Mouse (Mus musculus): ENCODE results near the gene Fam183b. TPM values are rescaled to one million over a fixed set of nuclear protein-coding genes. Genes with fewer than 3 reads are reported as not detected.
"Not testable (repeated sequence)": the region's sequence is repeated elsewhere in the genome, so short reads cannot be mapped to it uniquely, and the experiment has no call there.

Fam183b gene
- polyA plus RNA-seq, 1 experiment from 2014 or later: 10.7 TPM

DNA sequence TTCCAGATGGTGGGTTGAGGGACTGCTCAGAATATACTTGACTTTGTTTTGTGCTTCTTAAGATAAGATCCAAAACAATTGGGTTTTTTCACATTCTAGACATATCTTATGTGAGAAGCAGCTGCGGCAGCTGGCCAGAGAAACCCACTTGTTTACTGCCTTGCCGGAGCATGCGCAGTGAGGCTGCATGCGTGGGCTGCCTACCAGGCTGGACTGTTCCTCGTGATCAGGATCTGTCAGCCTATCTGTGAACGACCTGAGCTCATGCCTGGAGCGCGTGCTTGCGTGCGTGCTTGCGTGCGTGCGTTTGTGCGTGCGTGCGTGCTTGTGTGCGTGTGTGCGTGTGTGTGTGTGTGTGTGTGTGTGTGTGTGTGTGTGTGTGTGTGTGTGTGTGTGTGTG lies 50.7 kb downstream of the Fam183b start:
- H3K36me3 ChIP-seq; H3K27ac ChIP-seq (replicated peaks); H3K9me3 ChIP-seq; H3K27me3 ChIP-seq; H3K9ac ChIP-seq; H3K4me3 ChIP-seq; H3K4me2 ChIP-seq; H3K4me1 ChIP-seq (replicated peaks); ATAC-seq (ENCODE audit: low FRiP score, low read depth): not testable (repeated sequence)
- 70% methylated on average over 18 of the region's 18 CpGs for WGBS

Other genes with a start within 250 kb of the Fam183b start
- gene Olfr328, start 246.3 kb downstream of the Fam183b start, polyA plus RNA-seq (2015; fragmentation: Nextera tagmentation; extraction: Ambion mirVana): 0.14 TPM in 1 of 2 replicates, not detected in the other
- not detected in 2 replicates for gene Olfr224, start 231.4 kb downstream of the Fam183b start, polyA plus RNA-seq (2015; fragmentation: Nextera tagmentation; extraction: Ambion mirVana)
- not detected in 2 replicates for gene Olfr325, start 224.2 kb downstream of the Fam183b start, polyA plus RNA-seq (2015; fragmentation: Nextera tagmentation; extraction: Ambion mirVana)
- gene Olfr324, start 206.8 kb downstream of the Fam183b start, polyA plus RNA-seq (2015; fragmentation: Nextera tagmentation; extraction: Ambion mirVana): 0.06 and 0.09 TPM in 2 replicates
- not detected in 2 replicates for gene 2210407C18Rik, start 185.9 kb downstream of the Fam183b start, polyA plus RNA-seq (2015; fragmentation: Nextera tagmentation; extraction: Ambion mirVana)
- gene Olfr323, start 171.5 kb downstream of the Fam183b start, polyA plus RNA-seq (2015; fragmentation: Nextera tagmentation; extraction: Ambion mirVana): not detected in 2 replicates
- gene Trim58, start 161.5 kb downstream of the Fam183b start, polyA plus RNA-seq (2015; fragmentation: Nextera tagmentation; extraction: Ambion mirVana): 0.10 TPM in 1 of 2 replicates, not detected in the other
- gene Olfr322, start 143.2 kb downstream of the Fam183b start, polyA plus RNA-seq (2015; fragmentation: Nextera tagmentation; extraction: Ambion mirVana): not detected in 2 replicates
- gene Olfr320, start 120.9 kb downstream of the Fam183b start, polyA plus RNA-seq (2015; fragmentation: Nextera tagmentation; extraction: Ambion mirVana): not detected in 2 replicates
- not detected in 2 replicates for gene Olfr319, start 102.8 kb downstream of the Fam183b start, polyA plus RNA-seq (2015; fragmentation: Nextera tagmentation; extraction: Ambion mirVana)
- gene Olfr318, start 77.9 kb downstream of the Fam183b start, polyA plus RNA-seq (2015; fragmentation: Nextera tagmentation; extraction: Ambion mirVana): not detected in 2 replicates
- gene Olfr317, start 62.7 kb downstream of the Fam183b start, polyA plus RNA-seq (2015; fragmentation: Nextera tagmentation; extraction: Ambion mirVana): 0.16 and 0.44 TPM in 2 replicates
- gene Olfr316, start 49.2 kb downstream of the Fam183b start, polyA plus RNA-seq (2015; fragmentation: Nextera tagmentation; extraction: Ambion mirVana): 0.05 TPM in 1 of 2 replicates, not detected in the other
- not detected in 2 replicates for gene Olfr315, start 28.8 kb downstream of the Fam183b start, polyA plus RNA-seq (2015; fragmentation: Nextera tagmentation; extraction: Ambion mirVana)
- gene Olfr314, start 19.0 kb downstream of the Fam183b start, polyA plus RNA-seq (2015; fragmentation: Nextera tagmentation; extraction: Ambion mirVana): not detected in 2 replicates
- gene Olfr313, start 13.0 kb upstream of the Fam183b start, polyA plus RNA-seq (2015; fragmentation: Nextera tagmentation; extraction: Ambion mirVana): not detected in 2 replicates
- gene Olfr312, start 27.3 kb upstream of the Fam183b start, polyA plus RNA-seq (2015; fragmentation: Nextera tagmentation; extraction: Ambion mirVana): not detected in 2 replicates
- gene Olfr311, start 37.3 kb upstream of the Fam183b start, polyA plus RNA-seq (2015; fragmentation: Nextera tagmentation; extraction: Ambion mirVana): not detected in 2 replicates
- 21.1 and 22.4 TPM in 2 replicates for gene Gm12258, start 45.2 kb upstream of the Fam183b start, polyA plus RNA-seq (2015; fragmentation: Nextera tagmentation; extraction: Ambion mirVana)
- gene 2810021J22Rik, start 65.3 kb upstream of the Fam183b start, polyA plus RNA-seq (2015; fragmentation: Nextera tagmentation; extraction: Ambion mirVana): 10.0 and 11.8 TPM in 2 replicates
- 6.1 and 6.9 TPM in 2 replicates for gene Zfp39, start 102.3 kb upstream of the Fam183b start, polyA plus RNA-seq (2015; fragmentation: Nextera tagmentation; extraction: Ambion mirVana)
- not detected in 2 replicates for gene Btnl10, start 115.9 kb upstream of the Fam183b start, polyA plus RNA-seq (2015; fragmentation: Nextera tagmentation; extraction: Ambion mirVana)
- 603 and 674 TPM in 2 replicates for gene Rnf187, start 137.0 kb upstream of the Fam183b start, polyA plus RNA-seq (2015; fragmentation: Nextera tagmentation; extraction: Ambion mirVana)
- gene Hist3h2ba, start 147.0 kb upstream of the Fam183b start, polyA plus RNA-seq (2015; fragmentation: Nextera tagmentation; extraction: Ambion mirVana): 230 and 238 TPM in 2 replicates
- 96.0 and 96.7 TPM in 2 replicates for gene Hist3h2a, start 152.7 kb upstream of the Fam183b start, polyA plus RNA-seq (2015; fragmentation: Nextera tagmentation; extraction: Ambion mirVana)
- 1.4 TPM in 2 replicates for gene Trim17, start 152.7 kb upstream of the Fam183b start, polyA plus RNA-seq (2015; fragmentation: Nextera tagmentation; extraction: Ambion mirVana)
- gene Trim11, start 176.1 kb upstream of the Fam183b start, polyA plus RNA-seq (2015; fragmentation: Nextera tagmentation; extraction: Ambion mirVana): 19.3 and 20.7 TPM in 2 replicates

Data from hindbrain, embryonic 15.5 days (tissue).